Mouse (Mus musculus) T-helper 17 cell (primary cell): ENCODE data around the gene Fthl17a.

Experiments used
- in situ Hi-C, 2 experiments: fragments of 300-600 bp; cut with MboI, MseI; formaldehyde crosslinking; loops; 1 replicate in 1 of 2; 2 replicates in 1 of 2; pipeline ENCODE4 v1.15.1; 2025; ENCODE audit warnings: high pct_unique_total_duplicates in 2 of 2

The Fthl17a gene

GRCm38 (mm10) chrX:85249379-85249778 is at the start of gene Fthl17a:
Fthl17a (plus strand) TSS chrX:85249679.
- in situ Hi-C loops: no loop called here

DNA sequence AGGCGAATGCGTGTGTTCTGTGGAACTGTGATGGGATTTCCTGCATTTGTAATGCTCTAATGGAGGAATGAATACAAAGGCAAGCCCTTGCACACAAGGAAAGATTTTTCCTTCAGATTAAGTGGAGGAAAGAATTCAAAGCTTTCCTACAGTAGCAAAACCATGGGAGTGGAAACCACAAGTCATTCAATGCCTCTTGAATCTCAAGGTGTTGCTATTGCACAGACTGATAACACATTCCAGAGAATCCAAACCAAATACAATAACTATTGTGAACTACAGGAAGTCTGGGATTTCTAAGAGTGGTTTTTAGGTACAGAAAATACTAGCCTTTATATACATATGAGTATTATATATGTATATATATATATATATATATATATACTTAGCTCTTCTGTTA is 42.5 kb upstream of the Fthl17a start:
- in situ Hi-C loops: no loop called here

GRCm38 (mm10) chrX:85226883-85227282 is 22.6 kb upstream of the Fthl17a start:
- in situ Hi-C loops: loop anchor here in 1 of 2 experiments (10.0 kb wide), 1 partner anchor 722 kb away; no protein-coding TSS in a partner anchor

GRCm38 (mm10) chrX:85271821-85272220 is 22.3 kb downstream of the Fthl17a start:
- in situ Hi-C loops: no loop called here

DNA sequence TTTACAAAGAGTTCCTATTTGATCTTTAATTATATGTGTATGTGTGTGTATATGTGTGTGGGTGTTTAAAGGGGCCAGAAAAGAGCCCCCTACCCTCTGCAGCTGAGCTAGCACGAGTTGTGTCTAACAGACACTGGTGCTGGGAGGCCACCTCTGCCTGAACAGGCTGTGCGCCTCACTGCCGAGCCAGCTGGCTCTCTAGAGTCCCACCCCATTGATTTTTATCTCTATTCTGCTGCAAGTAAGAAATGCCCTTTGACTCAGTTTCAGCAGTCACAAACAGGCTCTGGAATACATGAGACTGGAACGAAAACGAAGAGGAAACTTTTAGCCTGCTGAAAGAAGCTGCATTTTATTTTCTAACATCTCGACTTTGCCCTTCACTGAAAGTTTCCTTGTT is 22.8 kb downstream of the Fthl17a start:
- in situ Hi-C loops: no loop called here

DNA sequence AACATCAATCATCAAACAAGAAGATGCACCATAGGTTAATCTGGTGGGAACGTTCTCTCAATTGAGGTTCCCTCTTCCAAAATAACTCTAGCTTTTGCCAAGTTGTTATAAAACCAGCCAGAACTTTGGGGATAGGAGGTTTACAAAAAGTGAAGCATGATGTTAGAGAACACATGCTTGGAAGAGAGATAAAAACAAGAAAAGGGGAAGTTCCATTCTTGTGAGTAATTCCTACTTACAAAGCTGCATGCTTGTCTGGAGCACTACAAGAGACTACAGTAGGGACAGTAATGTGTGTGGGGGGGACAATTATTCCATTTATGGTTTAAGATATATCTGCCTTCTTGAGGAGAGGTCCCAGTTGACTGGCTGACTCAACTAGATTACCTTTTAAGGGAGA is 40.4 kb downstream of the Fthl17a start:
- in situ Hi-C loops: no loop called here

GRCm38 (mm10) chrX:85292781-85293180 is 43.3 kb downstream of the Fthl17a start:
- in situ Hi-C loops: no loop called here

DNA sequence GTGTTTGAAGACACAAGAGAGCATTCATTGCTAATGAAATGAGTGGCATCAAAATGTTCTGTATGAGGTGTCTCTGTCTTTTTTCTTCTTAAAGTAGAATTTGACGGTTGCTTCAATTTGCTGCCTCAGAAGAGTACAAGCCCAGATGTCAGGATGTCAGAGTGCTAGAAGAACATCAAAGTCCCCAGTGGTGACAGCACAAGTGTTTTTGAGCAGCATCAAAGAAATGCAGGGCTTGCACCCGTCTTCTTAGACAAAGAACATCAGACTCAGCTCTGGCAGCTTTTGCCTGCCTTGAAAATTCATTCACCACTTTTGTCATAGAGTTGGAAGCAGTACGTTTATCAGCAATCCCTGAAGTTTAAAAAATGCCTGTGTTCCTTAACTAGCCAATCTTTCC is 44.5 kb downstream of the Fthl17a start:
- in situ Hi-C loops: no loop called here

- in situ Hi-C loops: no loop called here
Observed at GRCm38 (mm10) chrX:85304674-85305073, 55.2 kb downstream of the Fthl17a start.

GRCm38 (mm10) chrX:85318576-85318975 is 69.1 kb downstream of the Fthl17a start:
- in situ Hi-C loops: no loop called here

DNA sequence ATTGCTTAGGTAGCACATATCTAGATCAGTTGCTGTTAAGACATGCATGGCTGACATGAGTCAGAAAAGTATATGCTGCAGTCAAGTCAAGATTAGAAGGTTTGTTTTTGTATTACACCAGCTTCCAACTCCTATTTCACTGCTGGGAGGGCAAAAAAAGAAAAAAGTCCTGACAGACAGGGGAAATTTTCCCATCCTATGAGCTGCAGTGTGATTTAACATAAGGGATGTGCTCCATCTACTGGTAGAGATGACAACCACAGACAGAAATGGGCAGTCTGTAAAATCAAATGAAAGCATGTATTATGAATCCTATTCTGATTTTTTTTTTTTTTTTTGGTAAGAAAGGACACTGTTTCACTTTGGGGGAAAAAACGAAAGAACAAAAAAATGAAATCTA is 69.7 kb downstream of the Fthl17a start:
- in situ Hi-C loops: no loop called here
